Mouse (Mus musculus) cerebellum, adult 11-12 months (tissue): ENCODE results near the gene Kynu.

Experiments used
- DNase-seq: peaks from one replicate; pipeline ENCODE4 v3.0.0; 2022

The Kynu gene

DNA sequence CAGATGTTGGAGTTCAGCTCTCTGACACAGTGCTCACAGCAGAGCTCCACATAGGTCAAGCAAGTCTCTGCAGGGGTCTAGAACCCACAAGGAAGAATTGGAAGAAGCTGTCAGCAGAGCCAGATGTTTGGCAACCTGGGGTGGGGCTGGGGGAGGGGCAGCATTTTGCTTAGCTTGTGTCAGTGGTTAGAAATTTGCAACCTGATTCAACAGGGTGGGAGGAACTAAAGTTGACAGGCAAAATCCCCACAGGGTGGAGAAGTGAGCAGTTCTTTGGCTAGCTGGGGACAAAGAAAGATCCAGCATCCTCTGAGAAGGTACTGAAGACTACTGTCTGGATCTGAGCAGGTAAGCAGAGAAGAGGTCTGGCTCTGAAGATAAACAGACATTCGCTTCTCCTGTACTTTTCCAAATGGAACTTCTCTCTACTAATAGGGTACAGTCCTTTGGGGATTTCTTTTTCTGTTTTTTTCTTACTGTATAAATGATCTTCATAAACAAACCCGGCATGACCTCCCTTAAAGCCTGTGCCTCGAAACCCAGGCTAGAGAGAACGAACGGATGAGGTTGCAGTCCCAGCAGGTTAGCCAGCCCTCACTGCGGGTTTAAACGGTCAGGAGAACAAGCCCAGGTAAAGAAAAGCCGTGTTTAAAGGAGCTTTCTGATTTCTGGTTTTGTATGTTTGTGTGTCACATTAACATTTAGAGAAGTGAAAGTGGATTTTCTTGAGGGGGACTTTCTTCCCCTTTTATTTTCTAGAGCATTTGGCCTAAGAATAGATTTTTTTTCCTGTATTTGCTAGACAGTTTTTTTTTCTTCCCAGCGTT, at the start of gene Kynu:
Gene Kynu, plus strand, starts transcription at position 268 of the 827 bp plus-strand sequence.
- DNase-seq, result no peak

DNA sequence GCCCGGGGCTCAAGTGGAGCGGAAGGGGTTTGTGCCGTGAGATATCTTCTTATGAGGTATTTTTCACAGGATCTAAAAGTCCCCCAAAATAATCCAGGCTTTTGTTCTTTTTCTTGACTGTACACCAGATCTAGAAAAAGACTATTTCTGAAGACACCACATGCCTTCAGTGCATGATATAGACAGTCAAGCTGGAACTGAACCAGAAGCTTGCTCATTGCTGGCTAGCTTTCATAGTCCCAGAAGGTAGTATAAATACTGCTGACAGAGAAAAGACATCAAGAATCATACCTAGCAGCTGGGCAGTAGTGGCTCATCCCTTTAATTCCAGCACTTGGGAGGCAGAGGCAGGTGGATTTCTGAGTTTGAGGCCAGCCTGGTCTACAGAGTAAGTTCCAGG, 48.9 kb upstream of the Kynu start:
- no peak for DNase-seq

DNA sequence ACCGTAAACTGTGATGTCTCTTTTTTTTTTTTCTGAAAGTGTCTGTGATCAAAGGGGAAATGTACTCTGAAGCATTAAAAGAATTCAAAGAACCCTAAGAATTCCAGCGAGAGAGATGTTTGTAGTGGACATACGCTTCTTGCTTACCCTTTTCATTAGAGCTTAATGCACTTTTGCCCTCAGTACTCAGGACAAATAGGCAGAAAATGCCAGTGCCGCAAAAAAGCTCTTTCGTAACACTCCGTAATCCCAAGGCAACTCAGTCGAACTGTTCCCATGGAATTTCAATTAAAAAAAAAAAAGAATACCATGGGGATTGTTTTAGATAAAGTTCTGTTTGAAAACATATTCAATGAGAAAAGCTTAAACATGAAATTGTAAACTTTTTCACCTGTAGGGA, 41.3 kb upstream of the Kynu start:
- DNase-seq, result no peak

DNA sequence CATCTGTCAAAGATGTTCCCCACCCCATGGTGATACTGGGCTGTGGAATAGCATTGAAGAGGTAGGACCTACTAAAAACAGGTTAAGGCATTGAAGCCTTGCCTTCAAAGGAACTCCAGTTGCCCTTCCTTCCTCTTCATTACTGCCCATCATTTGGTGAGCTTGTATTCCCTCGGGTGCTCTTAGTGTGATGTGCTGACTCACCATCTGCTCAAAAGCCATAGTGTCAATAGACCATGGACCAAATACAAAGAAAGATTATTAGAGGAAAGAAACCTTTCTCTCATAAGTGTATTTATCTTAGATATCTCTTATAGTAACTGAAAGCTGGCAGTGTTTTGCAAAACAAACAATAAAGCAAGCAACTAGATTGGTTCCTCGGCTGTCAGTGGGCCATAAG, 20.7 kb upstream of the Kynu start:
- DNase-seq, result no peak

DNA sequence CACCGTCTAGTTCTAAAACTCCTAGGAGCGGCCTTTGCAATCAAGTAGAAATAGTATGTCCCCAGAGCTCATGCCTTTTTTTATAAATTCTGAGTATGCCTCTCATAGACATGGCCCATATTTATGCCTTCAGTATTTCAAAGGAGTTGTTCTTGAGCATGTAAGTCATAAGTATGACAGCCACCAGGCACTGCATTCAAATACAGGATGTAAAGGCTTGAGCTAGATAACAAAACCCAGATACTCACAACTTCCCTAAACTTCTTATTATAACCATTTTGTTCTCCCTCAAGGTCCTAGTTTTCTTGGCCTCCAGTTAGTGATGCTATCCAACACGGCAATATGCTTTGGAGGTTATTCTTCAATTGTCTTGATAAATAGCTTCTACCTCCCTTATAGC, 12.5 kb upstream of the Kynu start:
- DNase-seq, result no peak

DNA sequence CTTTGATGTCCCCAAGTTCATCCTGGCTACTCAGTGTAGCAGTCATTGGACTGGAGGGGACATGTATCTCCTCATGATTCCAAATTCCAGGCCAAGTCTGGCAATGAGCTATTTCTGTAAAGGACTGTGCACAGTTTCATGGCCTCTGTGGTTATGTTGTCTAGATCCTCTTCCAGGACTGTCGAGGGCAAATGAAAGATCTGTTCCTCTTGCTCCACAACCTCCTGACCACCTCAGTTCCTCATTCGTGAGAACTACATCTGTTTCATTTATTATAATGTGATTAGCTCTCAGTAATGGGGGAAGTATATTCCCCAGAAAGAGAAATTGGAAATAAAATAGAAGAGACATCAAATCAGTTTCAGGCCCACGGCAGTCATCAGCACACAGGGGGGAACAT, 9.5 kb upstream of the Kynu start:
- no peak for DNase-seq

DNA sequence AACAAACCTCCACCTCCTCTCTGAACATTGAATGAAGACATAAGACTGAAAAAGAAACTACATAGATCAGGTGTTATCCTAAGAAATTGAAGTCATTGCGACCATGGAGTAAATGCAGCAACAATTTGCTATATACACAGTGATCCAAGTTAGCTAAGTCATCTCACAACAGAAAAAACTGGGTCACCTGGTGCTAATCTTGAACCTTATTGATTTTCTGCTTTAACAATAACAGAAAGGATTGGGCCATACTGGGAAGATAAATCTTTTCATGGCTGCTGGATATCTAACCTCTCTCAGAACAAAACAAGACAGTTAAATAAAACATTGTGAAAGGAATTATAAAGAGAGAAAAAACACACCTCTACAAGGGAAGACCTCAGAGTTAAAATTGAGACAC, 8.7 kb upstream of the Kynu start:
- no peak for DNase-seq

DNA sequence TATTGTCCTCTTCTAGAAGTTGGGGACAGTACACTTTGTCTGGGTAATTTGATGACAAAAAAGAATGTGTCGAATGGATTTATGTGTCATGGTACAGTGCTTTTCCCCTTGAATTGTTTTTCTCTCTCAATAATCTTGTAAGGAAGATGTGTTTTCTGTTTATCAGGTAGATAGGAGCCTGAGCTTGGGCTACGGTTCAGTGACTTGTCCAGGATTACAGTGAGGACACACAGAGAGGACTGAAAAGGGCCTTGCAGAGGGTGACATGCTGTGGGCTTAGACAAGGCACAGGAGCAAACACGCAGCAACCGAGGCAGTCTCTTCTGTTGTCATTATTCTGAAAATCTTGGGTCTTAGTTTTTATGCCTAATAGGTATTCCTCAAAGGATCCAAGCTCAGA, 913 bp upstream of the Kynu start:
- DNase-seq, result no peak

DNA sequence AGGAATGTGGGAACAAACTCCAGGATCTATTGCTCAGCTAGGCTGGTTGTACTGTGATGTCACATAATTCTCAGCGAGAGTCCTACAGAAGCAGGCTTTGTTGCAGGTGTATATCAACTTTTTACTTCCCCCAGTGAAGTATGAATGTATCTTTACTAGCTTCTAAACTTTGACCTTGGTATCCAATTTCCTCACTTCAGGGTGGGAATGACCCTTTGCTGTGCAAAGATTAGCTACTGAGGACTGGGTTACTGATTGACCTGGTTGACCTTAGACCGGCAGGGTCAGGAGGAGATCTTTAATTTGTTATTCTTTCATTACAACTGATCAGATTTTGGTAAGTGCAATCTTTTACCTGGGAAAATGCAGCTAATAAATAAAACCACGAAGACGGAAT, 758 bp downstream of the Kynu start:
- DNase-seq, result no peak

DNA sequence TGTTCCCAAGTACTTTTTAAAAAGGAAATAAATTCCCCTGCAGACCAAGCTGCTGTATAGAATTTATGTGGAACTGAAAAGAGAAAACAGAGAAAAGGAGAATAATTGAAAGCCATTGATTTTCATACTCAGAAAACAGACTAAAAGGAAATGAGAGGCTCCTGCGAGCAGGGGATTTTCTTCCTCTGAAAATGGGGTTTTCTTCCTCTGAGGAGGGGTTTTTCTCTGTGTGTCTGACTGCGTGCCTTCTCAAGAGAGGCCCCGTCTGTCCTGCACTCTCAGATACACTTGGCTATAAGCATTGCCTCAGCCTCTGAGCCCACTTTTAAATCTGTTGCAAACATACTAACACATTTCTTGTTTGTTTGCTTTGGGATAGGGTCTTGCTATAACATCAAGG, 1.9 kb downstream of the Kynu start:
- no peak for DNase-seq

DNA sequence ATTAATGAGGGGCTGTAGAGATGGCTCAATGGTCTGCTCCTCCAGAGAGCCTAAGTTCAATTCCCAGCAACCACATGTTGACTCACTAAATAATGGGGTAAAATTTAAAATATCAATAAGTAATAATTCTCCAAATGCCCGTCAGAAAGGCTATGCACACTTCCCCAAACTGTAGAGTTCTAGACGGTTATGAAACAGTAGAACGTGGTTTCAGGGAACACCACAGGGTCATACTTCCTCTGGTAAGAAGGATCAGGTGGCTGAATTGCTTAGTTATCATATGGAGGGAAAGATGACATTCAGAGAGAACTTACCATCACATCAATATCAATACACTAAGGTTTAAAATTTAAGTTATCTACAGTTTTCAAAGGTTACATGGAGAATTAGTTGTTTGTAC, 6.1 kb downstream of the Kynu start:
- DNase-seq, result no peak

DNA sequence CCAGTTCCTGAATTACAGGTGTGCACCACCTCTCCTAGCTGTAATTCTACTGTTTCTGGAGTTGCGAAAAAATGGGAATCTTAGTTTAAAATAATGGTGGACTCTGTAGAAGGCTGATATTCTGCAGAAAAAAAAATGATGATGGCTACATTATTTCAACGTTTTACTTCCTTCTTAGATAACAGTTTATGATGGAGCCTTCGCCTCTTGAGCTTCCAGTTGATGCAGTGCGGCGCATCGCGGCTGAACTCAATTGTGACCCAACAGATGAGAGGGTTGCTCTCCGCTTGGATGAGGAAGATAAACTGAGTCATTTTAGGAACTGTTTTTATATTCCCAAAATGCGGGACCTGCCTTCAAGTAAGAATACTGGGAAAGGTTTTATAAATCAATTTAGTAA, 7.7 kb downstream of the Kynu start:
- DNase-seq, result no peak

DNA sequence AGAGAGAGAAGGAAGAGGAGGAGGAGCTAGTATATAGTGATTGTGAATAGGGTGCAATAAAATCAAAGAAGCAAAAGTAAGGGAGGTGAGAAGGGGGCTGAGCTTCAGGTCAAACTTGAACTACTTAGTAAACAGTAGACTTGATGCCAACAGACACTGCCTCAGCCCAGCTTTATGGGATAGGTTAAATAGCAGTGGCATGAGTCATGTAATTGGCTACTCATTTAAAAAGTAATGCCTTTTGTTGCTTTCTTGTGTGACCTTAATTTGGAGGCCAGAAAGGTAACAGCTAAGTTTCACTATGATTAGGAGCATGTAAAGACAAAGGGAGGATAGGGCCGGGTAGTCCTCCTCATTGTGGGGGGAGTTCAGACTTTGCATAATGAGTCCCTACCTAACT, 13.3 kb downstream of the Kynu start:
- DNase-seq, result no peak

DNA sequence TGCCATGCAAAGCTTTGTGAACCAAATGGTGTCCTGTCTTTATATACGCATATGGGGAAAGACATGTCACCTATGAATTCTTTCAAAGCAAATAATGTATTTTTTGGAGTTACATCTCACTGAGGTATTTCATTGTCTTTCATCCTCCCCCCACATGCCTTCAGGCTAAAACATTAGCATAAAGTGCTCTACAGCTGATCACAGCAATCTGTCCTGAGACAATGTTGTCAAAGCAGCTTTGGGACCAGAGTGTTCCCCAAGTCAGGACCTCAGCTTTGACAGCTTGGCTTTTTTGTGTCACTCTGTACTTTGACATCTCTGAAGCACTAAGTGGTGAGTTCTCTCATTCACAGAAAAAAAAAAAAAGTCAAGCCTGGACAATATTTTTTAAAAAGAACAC, 18.4 kb downstream of the Kynu start:
- no peak for DNase-seq

DNA sequence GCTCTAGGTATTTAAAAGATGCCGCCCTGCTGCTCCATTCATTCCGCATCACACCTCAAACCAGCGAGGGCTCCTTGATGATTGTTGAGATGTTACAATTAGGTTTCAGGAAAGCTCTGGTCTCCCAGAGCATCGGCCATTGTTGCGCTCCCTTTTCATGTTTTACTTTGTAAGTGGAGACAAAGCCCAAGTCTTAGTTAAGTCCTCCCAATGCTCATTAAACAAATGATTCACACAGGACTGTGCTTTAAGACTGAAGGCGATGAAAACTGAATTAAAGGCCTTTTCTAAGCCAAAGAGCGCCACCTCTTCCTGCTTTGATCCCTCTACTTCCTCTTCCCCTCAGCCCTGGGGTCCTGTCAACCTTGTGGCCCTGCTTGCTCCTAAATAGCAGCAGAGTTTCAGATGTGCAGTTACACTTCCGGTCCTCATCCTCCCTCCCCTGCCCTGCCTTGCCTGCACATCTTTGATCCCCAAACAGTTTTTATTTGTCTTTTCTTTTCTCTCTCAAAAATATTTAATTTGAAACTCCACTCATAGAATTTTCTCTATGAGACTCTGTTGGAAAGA, 28.2 kb downstream of the Kynu start:
- no peak for DNase-seq

DNA sequence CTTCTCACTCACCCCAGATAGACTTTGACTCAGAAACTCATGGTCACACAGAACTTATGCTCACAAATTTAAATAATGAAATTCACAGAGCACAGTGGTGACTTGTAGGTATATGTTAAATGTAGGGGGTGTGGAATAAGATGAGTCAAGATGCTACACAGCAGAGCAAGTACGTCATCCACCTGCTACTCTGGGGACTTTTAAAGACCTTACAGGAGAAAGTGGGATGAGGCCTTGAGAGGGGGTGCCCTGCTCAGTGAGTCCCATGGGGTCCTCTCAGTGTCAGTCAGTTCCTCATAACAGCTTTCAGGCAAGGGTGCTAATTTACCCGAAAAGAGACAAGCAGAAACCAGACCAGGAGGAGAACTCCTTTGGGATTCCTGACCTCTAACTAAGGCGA, 30.4 kb downstream of the Kynu start:
- no peak for DNase-seq

DNA sequence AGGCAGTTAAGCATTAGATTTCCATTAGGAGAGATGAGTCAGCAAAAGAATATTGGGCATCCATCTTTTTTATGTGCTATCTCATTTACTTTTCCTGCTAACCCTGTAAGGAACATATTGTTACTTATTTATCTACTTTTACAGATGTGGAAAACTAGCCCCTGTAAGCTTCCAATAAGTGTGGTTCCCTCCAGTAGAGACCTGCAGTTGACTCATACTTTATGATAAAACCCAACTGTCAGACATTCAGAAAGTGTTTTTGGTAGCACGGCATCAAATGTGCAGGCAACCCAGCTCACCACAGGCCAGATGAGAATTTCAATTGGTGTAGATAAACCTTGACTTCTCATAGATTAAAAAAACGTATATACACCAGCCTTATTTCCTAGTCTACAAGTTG, 32.7 kb downstream of the Kynu start:
- DNase-seq, result no peak

DNA sequence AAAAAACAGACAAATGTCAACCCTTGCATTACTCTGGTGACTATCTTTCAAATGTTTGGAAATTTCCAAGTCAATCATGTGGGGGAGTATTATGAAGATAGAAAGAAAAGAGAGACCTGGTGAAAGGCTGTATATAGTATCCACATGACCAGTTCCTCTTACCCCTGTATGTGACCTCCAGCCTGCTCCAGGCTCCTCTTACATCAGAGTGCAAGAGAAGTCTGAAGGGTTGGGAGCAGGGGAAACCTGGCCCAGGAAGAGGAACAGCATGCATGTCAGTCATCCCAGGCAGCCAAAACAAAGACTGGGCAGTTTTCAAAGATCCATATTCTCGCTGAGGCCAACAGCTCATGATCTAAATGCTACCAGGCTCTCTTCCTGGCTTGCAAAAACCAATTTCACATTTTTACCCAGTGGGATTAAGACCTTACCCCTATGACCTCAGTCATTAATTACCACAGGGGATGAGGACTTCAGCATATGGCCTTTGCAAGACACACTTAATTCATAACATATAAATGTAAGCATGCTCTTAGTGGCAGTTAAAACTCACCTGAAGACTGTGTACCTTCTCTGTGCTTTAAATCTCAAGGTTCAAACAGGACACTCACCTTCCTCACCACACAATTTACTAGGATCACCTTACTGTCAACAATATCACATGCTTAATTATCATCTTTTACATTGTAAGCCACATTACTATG, 37.0 kb downstream of the Kynu start:
- no peak for DNase-seq

DNA sequence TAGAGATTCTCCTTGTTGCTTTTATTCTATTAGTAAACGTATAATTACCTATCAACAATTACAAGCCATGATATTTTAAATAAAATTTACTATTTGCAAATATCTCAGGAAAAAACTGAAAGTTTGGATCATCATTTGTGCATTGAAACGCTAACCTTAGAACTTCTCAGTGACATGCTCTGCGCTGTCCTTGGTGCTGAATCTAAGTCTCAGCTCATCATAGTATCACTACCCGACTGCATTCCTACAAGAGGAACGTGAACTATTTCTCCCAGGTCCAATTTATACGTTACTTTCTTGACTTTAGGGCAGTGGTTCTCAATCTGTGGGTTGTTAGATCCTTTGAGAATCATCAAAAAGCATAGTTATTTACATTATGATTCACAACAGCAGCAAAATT, 58.4 kb downstream of the Kynu start:
- no peak for DNase-seq

DNA sequence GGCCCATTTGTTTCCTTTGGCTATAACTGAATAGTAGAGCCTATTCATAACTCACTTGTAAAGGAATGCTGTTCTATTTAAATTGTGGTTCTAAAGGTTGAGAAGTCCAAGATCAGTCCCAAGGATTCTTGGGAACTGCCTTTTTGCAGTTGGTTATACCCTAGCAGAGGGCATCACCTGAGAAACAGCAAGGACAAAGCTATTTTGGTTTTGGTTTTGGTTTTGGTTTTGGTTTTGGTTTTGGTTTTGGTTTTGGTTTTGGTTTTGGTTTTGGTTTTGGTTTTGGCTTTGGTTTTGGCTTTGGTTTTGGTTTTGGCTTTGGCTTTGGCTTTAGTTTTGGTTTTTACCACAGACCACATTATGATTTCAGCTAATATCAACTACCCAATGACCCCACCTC, 66.0 kb downstream of the Kynu start:
- no peak for DNase-seq

DNA sequence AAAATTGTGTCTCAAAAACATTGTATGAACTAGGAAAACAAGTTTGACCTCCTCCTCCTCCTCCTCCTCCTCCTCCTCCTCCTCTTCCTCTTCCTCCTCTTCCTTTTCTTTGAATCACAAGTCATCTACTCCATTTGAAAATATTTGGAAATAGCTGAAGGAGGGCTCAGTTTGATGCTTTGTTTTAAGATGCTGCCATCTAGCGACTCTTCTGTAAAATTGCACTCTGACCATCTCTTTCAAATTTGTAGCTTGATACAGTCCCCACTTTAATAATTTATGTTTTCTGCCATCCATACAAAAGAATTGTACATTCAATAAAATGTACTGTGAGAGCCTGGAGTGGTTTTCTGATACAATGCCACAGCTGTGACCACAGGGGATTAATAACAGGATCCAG, 67.7 kb downstream of the Kynu start:
- no peak for DNase-seq

DNA sequence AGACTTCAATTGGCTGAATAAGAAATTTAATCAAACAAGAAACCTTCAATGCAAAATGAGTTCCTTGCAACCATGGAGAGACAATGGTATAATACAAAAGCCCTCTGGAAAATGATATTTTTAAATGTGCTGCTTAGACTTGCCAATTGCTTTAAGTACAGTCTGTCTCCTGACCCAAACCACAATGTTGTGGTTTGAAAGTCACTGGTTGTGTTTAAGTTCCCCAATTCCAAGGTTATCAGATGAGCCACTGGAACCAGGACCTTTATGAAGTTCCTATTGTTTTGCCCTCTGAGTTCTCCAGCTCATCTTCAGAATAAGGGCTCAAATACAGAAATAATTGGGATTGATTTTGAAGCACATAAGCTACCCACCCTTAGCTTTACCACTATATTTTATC, 76.7 kb downstream of the Kynu start:
- no peak for DNase-seq

DNA sequence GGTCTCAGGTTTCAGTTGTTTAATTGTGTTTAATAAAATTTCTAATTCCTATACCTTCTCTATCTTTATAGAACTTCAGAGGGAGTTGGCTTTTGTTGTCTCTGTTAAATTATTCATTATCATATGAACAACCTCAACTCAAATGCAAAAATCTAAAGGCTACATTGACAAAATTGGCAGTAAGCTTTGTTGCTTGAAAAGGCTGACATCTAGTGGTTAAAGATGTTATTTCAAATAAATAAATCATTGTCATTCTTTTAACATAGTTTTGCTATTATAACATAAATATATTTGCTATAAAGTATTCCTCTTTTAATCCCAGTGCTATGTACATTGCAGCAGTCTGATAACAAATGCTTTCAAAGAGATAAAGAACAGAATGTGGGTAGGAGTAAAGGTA, 81.4 kb downstream of the Kynu start:
- no peak for DNase-seq

DNA sequence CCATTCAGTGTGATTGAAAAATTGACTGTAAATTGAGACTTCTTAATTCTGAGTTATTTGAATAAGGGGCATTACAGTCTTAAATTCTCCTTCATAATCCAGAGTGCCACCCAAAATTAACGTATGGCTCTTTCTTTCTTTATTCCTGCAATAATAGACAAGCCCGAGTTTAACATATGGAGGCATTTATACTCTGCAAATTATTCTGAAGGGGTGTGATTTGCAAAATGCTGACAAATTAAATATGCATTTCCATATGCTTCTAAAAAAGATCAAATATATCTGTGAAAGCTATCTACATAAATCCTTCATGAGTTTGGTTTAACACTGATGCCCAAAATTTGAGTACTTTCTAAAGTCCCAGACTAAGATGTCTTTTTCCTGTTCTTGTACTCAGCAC, 91.8 kb downstream of the Kynu start:
- DNase-seq, result no peak

DNA sequence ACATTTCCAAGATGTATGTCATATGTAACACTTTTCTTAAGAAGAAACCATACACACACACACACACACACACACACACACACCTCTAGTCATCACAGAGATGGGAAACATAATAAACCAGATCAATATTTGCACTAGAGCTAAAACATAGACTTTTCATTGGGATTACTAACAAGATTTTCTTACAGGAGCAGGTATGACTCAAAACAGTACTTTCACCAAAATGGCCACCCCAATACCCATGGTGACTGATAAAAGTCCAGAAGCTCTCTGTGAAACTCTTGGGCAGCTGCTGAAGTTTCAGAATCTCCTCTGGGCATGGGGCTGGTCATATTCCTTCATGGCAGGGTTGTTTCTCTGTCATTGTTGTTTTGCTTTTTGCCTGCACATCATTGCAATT, 114.5 kb downstream of the Kynu start:
- no peak for DNase-seq
